Mouse (Mus musculus) embryo, embryonic 10 days (tissue): Measurements from ENCODE around the gene Il6st.
"Not testable (repeated sequence)": the region's sequence is repeated elsewhere in the genome, so short reads cannot be mapped to it uniquely, and the experiment has no call there.

Experiments
- DNase-seq: peaks from one replicate; pipeline ENCODE4 v3.0.0-alpha.2; 2015; ENCODE audit warnings: low spot score

The Il6st gene

DNA sequence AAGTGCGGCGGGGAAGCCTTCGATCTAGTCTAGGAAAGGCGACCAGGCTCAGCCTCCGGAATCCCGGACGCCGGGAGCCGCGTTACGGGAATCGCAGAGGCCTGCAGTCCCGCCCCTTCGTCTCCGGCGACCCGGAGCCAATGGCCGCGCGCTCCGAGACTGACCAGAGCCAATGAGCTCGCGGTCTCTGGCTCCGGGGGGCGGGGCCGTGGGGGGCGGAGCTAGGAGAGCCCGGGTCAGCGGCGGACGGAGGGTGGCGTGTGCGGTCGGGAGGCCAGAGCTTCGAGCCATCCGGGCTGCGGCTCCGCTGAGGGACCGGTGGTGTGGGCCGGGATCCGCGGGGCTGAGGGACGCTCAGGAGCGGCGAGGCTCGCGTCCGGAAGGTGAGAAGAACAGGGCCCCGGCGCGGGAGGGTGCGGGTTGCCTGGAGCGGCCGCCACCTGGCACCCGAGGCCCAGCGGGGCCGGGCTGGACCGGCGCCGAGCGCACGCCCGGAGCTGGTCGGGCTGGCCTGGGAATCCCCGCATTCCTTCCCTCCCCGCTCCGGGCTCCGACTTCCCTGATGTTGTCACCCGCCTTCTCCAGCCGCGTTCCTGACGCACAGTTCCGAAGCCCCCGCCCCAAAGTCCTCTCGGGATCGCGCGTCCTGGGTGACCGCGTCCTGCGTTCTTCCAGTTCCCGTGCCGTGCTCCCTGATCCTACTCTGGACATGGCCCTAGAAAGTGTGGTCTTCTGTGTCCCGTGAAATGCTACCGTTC lies at the start of gene Il6st:
Gene Il6st (plus strand): TSS at position 203 of the 758 bp plus-strand sequence.
- DNase-seq: peak; percentile 95

DNA sequence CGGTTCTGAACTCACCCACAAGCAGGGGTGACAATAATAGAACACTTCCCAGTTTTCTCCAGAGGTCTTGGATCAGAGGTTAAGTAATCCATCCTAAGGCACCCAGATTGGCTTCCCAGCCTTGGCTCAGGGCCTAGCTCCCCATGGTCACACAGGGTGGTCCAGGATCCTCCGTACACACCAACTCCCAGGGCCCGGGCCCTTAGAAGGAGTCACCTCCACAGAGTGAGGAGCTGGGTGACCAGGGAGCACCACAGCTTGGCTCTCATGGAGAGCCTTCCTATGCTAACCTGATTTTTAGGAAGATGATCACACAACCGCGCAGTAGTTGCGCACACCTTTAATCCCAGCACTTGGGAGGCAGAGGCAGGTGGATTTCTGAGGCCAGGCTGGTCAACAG lies 48.0 kb upstream of the Il6st start:
- DNase-seq: no peak

GRCm38 (mm10) chr13:112416410-112417162 lies 47.3 kb upstream of the Il6st start:
- DNase-seq: peak; percentile 70

DNA sequence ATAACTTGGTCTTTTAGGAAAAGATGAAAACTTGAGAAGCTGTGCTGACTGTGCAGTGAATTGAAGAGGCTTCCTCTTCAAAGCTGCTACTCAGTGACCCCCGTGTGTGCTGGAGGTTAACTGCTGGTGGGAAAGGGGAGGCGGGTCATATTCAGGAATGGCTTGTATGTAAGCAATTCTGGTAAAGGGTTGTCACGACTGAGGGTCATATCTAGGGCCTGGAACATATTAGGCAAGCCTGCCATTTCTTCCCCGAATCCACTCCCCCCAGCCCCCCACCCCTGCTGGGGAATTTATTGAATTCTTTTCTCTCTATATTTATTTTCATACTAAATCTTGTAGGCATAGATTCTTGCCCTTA lies 46.7 kb upstream of the Il6st start:
- peak; percentile 79 for DNase-seq

DNA sequence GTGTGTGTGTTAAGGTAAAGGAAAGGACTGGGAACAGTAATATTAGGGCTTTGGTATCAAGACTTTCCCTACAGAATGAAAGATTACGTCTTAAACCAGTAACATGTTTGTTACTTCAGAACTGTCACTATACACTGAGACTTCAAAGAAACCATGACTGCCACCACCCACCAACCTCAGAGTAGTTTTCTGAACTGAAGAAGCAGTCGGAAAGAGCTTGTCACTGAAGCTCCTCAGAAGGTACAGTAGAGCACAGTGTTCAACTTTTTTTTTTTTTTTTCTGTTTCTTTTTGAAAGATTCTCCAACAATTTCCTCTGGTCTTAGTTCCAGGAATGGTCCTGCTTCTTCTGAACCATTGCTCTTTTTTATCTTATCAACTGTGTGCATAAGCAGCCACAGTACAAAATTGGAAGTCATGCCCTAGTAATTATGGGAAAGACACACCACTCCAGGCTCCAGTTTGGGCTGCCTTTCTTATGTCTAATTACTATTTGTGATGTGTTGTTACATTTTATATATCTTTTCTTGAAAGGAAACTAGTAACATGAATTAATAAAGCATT lies 45.9 kb upstream of the Il6st start:
- DNase-seq: no peak

GRCm38 (mm10) chr13:112418595-112418994 lies 45.3 kb upstream of the Il6st start:
- no peak for DNase-seq

- no peak for DNase-seq
These were observed 39.7 kb upstream of the Il6st start for GRCm38 (mm10) chr13:112424212-112424611.

DNA sequence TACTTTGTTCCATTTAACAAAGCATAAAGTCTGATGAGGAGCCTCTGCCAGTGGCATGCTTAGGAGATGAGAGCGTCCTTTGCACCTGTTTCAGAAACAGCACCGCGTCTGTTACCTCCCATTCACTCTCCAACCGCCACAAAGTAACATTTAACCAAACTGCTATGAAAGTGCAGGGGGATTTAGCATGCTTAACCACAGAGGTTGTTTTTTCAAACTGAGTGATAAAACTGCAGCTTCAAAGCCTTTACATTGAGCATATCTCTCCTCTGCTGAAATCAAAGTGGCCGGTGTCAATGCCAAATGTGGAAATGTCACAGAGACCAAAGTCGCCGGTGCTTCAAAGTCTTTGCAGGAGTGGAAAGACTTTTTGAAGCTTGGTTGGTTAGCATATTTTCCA lies 39.2 kb upstream of the Il6st start:
- no peak for DNase-seq

DNA sequence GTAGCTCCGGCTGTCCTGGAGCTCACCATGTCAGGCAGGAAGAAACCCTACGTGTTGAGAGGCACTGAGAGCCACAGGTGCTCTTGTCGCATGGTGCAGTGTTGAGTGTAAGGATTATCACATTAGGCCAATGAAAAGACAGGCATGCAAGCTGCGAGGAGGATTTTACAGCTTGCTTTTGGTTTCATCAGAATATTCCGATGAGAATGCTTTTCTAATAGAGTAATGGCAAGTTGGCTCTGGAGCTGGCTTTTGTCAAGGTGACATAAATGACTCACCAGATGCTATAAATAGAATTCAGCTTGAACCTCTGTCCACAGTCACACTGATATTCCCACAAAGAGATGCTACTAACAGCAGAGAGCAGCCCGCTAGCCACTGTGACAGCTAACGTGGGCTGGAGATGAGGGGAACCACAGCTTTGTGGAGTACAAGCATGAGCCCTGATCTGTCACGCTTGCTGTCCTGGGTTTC lies 38.7 kb upstream of the Il6st start:
- DNase-seq: no peak

DNA sequence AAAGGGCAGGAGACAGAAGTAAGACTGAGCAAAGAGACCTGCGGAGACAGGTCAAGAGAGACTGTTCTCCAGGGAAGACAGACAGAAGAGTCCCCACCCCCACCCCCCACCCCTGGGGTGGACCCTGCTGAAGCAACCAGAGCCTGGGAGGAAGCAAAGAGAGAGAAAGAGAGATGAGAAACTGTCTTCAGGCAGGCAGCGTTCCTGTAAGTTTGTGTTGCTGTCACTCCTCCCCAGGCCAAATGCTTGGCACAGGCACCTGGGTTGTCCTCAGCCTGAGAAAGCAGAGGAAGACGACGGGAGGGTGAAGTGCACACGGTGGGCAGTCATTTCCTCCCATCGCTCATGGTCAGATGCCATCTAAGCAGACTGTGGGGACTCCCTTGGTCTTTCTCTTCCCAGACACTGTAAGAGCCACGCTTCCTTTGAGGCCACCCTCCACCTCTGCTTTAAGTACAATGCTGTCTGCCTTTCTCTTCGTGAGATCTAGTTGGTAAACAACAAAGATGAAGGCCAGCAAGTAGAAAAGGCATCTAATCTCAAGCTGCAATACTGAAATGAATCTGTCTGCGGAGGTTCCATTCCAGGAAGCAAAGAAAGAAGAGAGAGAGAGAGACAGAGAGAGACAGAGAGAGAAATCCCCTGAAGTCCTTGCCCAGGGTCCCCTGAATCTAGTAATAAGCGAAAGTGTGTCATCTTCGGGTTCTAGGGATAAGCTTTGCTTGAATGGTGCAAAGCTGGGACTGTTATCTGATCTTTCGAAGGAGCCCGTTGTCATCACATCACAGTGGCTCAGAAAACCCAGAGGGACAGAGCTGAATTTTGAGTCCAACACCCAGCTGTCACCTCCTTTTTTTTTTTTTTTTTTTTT lies 37.4 kb upstream of the Il6st start:
- DNase-seq: no peak

- not testable (repeated sequence) for DNase-seq
These were observed 36.8 kb upstream of the Il6st start for GRCm38 (mm10) chr13:112427136-112427470.

- no peak for DNase-seq
These were observed 36.3 kb upstream of the Il6st start for GRCm38 (mm10) chr13:112427521-112427920.

GRCm38 (mm10) chr13:112433271-112433670 lies 30.6 kb upstream of the Il6st start:
- no peak for DNase-seq

DNA sequence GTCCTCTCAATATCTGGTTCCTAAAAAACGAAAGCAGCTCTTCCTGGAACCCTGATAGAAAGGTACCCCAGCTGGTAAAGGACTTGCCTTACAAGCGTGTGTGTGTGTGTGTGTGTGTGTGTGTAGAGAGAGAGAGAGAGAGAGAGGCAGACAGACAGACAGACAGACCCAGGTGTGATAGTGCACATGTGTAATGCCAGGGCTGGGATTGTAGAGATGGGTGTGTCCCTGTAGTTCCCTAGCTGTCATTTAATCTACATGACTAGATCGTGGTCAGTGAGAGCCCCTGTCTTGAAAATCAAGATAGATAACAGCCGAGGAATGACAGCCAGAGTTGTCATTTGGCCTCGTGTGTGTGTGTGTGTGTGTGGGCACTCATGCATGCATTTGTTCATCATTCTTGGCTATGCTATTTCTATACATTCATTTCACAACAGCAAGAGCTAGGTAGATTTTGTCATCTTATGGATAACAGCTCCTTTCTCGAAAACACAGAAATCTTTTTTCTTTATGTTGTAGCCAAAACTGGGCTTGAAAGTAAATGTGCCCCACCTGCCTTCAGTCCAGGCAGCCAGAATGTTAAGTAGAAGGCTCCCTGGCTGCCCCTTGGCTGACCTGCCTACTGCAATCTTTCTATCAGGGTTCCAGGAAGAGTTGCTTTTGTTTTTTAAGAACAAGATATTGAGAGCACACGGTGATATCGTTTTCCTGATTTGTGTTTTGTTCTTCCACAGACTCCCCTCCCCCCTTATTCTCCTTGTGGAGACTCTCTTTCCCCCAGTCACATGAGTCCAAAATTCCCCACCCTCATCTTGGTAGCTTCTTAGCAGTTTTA lies 28.4 kb upstream of the Il6st start:
- no peak for DNase-seq

GRCm38 (mm10) chr13:112436288-112436687 lies 27.6 kb upstream of the Il6st start:
- DNase-seq: no peak

GRCm38 (mm10) chr13:112438001-112438868 lies 25.6 kb upstream of the Il6st start:
- no peak for DNase-seq

DNA sequence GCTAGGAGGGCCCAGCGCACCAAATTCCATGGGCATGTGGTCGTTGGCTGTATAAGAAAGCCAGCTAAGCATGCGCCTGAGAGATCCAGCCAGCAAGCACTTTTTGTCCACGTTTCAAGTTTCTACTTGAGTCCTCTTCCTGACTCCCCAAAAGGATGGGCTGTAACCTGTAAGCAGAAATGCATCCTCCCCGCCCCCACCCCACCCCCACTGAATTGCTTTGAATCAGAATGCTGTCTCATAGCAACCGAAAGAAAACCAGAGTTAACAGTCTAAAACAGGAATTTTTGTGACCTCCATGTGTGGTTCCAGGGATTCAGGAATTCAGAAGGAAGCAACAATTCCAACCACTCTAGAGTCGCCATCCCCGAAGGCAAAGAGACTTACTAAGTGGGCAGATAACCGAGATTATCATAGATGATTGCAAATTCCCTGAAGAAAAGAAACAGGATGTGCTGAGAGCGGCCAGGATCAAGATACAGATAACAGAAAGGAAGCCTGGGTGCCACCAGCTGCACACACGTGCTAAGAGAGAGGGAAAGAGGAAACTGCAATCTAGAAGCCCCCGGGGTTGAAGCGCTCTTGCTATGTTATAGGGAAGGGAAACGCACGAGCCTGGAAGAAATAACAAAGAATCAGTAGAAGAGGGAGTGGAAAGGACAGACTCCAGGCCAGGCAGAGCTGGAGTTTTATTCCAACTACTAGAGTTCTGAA lies 24.6 kb upstream of the Il6st start:
- peak; percentile 25 for DNase-seq

- peak; percentile 92 for DNase-seq
These were observed 23.9 kb upstream of the Il6st start for GRCm38 (mm10) chr13:112439917-112440361.

DNA sequence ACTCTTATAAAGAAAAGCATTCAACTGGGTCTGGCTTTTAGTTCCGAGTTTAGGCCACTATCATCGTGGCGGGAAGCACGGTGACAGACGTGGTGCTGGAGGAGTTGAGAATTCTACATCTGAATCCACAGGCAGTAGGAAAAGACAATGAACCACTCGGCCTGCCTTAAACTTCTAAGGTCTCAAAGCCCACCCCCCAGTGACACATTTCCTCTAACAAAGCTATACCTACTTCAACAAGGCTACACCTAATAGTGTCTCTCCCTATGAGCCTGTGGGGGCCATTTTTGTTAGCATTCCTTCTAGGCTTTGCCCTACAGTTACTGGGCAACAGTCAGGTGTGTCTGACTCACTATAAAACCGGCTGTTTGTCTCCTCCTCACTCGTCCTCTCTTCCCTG lies 23.2 kb upstream of the Il6st start:
- no peak for DNase-seq
